Mouse (Mus musculus): Measurements from ENCODE around the gene B3gnt8. TPM values are rescaled to one million over a fixed set of nuclear protein-coding genes. Genes with fewer than 3 reads are reported as not detected.
A peak's percentile ranks its signal among the peaks of the same experiment; 100 is the strongest.

Gene B3gnt8
- total and polyA plus RNA-seq, 3 experiments, result 0.46 to 1.6 TPM; not detected in 1

- Histone ChIP-seq H3K36me3 (ENCODE audit: control insufficient read depth in 1 of 2, insufficient read depth in 2 of 2, low read length in 2 of 2) (no peaks in the 10 kb centered on the region), H3K9ac (ENCODE audit: control insufficient read depth, low read depth, low read length, poor library complexity, severe bottlenecking) (no peak overlapping the region), H3K4me3 (ENCODE audit: control insufficient read depth in 1 of 2, insufficient read depth in 1 of 2, low read depth in 2 of 2, low read length in 2 of 2) (no peak overlapping the region), H3K79me2 (ENCODE audit: control insufficient read depth, insufficient read depth, low read length, poor library complexity) (no peaks in the 10 kb centered on the region), H3K27me3 (ENCODE audit: control insufficient read depth in 1 of 2, insufficient read depth in 2 of 2, low read length in 2 of 2) (no peaks in the 10 kb centered on the region), H3K9me3 (replicated peaks; ENCODE audit: insufficient read depth, low read length) (no peaks in the 10 kb centered on the region), H3K27ac (ENCODE audit: control insufficient read depth, low read depth, low read length) (no peak overlapping the region), H3K4me1 (ENCODE audit: control insufficient read depth in 1 of 2, insufficient read depth in 2 of 2, low read length in 2 of 2) (no peaks in the 10 kb centered on the region; a peak in 1 of 4 replicates)
- DNase-seq (ENCODE audit: low read depth, low spot score), result no peak
- TF ChIP-seq RCOR1 (IDR thresholded peaks at IDR 0.05; ENCODE audit: low read depth, low read length) (no peak), JUND (IDR thresholded peaks at IDR 0.05; ENCODE audit: low read depth, low read length) (no peak), POLR2AphosphoS5 (IDR thresholded peaks at IDR 0.05; ENCODE audit: borderline replicate concordance, low read depth, low read length) (no peak), TCF12 (IDR thresholded peaks at IDR 0.05; ENCODE audit: low read depth, low read length) (no peak), TBP (IDR thresholded peaks at IDR 0.05; ENCODE audit: low read depth, low read length) (no peak), ZKSCAN1 (IDR thresholded peaks at IDR 0.05; ENCODE audit: low read depth, low read length) (no peak), HCFC1 (IDR thresholded peaks at IDR 0.05; ENCODE audit: low read depth, low read length) (no peak)
Observed at GRCm38 (mm10) chr7:25644631-25645030, 18.2 kb downstream of the B3gnt8 start.

- H3K27ac ChIP-seq (ENCODE audit: control insufficient read depth, low read depth, low read length), result no peak overlapping the region
- TF ChIP-seq USF2 (IDR thresholded peaks at IDR 0.05; ENCODE audit: borderline replicate concordance in 1 of 2, insufficient read depth in 1 of 2, low read depth in 1 of 2, low read length in 2 of 2), result no peak
- no peak for TF ChIP-seq SMC3 (IDR thresholded peaks at IDR 0.05; ENCODE audit: low read depth, low read length)
- no peak for TF ChIP-seq CTCF (IDR thresholded peaks at IDR 0.05 in 2 of 3, conservative IDR thresholded peaks at IDR 0.05 in 1 of 3; ENCODE audit: control insufficient read depth in 1 of 3, insufficient read depth in 1 of 3, low read depth in 2 of 3, low read length in 3 of 3, poor library complexity in 1 of 3, severe bottlenecking in 1 of 3)
- no peak for TF ChIP-seq TCF12 (IDR thresholded peaks at IDR 0.05; ENCODE audit: low read depth, low read length)
- TF ChIP-seq UBTF (IDR thresholded peaks at IDR 0.05; ENCODE audit: borderline replicate concordance, insufficient read depth, low read depth, low read length), result no peak
- no peak for TF ChIP-seq BHLHE40 (IDR thresholded peaks at IDR 0.05; ENCODE audit: borderline replicate concordance, low read depth, low read length)
- no peak for TF ChIP-seq POLR2A (IDR thresholded peaks at IDR 0.05; ENCODE audit: control insufficient read depth in 1 of 2, insufficient read depth in 1 of 2, low read depth in 1 of 2, low read length in 2 of 2, poor library complexity in 1 of 2)
Observed at GRCm38 (mm10) chr7:25645074-25645473, 18.6 kb downstream of the B3gnt8 start.

GRCm38 (mm10) chr7:25647574-25648123 lies 21.2 kb downstream of the B3gnt8 start:
- no peak overlapping the region for H3K9ac ChIP-seq (ENCODE audit: control insufficient read depth, low read depth, low read length, poor library complexity, severe bottlenecking)
- H3K27me3 ChIP-seq (ENCODE audit: control insufficient read depth in 1 of 2, insufficient read depth in 2 of 2, low read length in 2 of 2), result no peaks in the 10 kb centered on the region
- no peak for DNase-seq (ENCODE audit: low read depth, low spot score)
- H3K27ac ChIP-seq (ENCODE audit: control insufficient read depth, low read depth, low read length), result no peak overlapping the region
- peak in 2 of 3 experiments; percentile 16 to 31; a peak in 2 of 6 replicates for TF ChIP-seq CTCF (IDR thresholded peaks at IDR 0.05 in 2 of 3, conservative IDR thresholded peaks at IDR 0.05 in 1 of 3; ENCODE audit: control insufficient read depth in 1 of 3, insufficient read depth in 1 of 3, low read depth in 2 of 3, low read length in 3 of 3, poor library complexity in 1 of 3, severe bottlenecking in 1 of 3)
- TF ChIP-seq ZNF384 (IDR thresholded peaks at IDR 0.05; ENCODE audit: low read depth, low read length), result no peak
- no peak for TF ChIP-seq ZKSCAN1 (IDR thresholded peaks at IDR 0.05; ENCODE audit: low read depth, low read length)
- no peak for TF ChIP-seq MAFK (IDR thresholded peaks at IDR 0.05; ENCODE audit: borderline replicate concordance, low read depth, low read length)
- TF ChIP-seq SMC3 (IDR thresholded peaks at IDR 0.05; ENCODE audit: low read depth, low read length), result 0 out of 2 replicates have a peak, but pooled peaks have one; percentile 6
- TF ChIP-seq RAD21 (IDR thresholded peaks at IDR 0.05; ENCODE audit: low read depth, low read length), result peak; percentile 17
- no peaks in the 10 kb centered on the region for H3K9me3 ChIP-seq (replicated peaks; ENCODE audit: insufficient read depth, low read length)
- no peaks in the 10 kb centered on the region for H3K36me3 ChIP-seq (ENCODE audit: control insufficient read depth in 1 of 2, insufficient read depth in 2 of 2, low read length in 2 of 2)
- no peaks in the 10 kb centered on the region for H3K79me2 ChIP-seq (ENCODE audit: control insufficient read depth, insufficient read depth, low read length, poor library complexity)
- H3K4me1 ChIP-seq (ENCODE audit: control insufficient read depth in 1 of 2, insufficient read depth in 2 of 2, low read length in 2 of 2), result no peaks in the 10 kb centered on the region; a peak in 1 of 4 replicates
- H3K4me3 ChIP-seq (ENCODE audit: control insufficient read depth in 1 of 2, insufficient read depth in 1 of 2, low read depth in 2 of 2, low read length in 2 of 2), result no peak overlapping the region

More at GRCm38 (mm10) chr7:25645074-25645473, 18.6 kb downstream of the B3gnt8 start:
- no peak overlapping the region for H3K9ac ChIP-seq (ENCODE audit: control insufficient read depth, low read depth, low read length, poor library complexity, severe bottlenecking)
- no peaks in the 10 kb centered on the region for H3K36me3 ChIP-seq (ENCODE audit: control insufficient read depth in 1 of 2, insufficient read depth in 2 of 2, low read length in 2 of 2)
- no peak overlapping the region for H3K4me3 ChIP-seq (ENCODE audit: control insufficient read depth in 1 of 2, insufficient read depth in 1 of 2, low read depth in 2 of 2, low read length in 2 of 2)
- H3K9me3 ChIP-seq (replicated peaks; ENCODE audit: insufficient read depth, low read length), result no peaks in the 10 kb centered on the region
- no peaks in the 10 kb centered on the region for H3K27me3 ChIP-seq (ENCODE audit: control insufficient read depth in 1 of 2, insufficient read depth in 2 of 2, low read length in 2 of 2)
- no peak for DNase-seq (ENCODE audit: low read depth, low spot score)
- no peaks in the 10 kb centered on the region for H3K79me2 ChIP-seq (ENCODE audit: control insufficient read depth, insufficient read depth, low read length, poor library complexity)
- no peaks in the 10 kb centered on the region; a peak in 1 of 4 replicates for H3K4me1 ChIP-seq (ENCODE audit: control insufficient read depth in 1 of 2, insufficient read depth in 2 of 2, low read length in 2 of 2)
